ENCODE assay signal across 11 mouse cellular contexts in the genomic region with DNA sequence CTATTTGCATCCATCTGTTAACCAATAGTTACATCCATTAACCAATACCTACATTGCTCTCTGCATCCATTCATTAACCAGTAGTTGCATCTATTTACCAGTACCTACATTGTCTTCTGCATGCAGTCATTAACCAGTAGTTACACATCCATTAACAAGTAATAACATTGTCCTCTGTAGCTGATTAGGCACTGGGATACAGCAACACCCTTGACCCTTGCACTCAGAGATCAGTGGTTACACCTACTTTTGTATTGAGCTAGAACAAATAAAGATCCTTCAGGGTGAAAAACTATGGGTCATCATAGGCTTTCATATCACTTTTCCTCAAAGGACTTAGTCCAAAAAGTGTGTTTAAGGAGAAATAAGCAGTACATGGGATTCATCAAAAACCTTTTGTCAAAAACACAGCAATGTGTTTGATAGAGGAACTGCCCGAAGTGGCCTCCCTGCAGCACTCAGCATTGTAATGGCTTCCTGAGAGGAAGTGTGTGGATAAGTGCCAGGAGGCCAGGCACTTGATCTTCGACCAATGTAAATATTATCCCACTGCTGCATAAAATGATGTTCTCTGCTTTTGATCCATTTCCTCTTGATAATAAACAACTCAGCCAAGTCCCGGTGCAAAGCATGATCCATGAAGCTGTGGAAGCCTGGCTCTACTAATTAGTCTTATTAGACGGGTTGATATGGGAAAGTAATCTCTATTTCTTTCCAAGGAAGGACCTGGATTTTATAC.
A peak's percentile ranks its signal among the peaks of the same experiment; 100 is the strongest.
DNase-seq lines count a peak whose midpoint lies in the region; ATAC-seq lines count a peak whose summit lies in the region.
"Had no signal": no experiment of that assay in that cellular context is flagged by ENCODE, and none has a peak within 500 bp of the region (broad histone marks: within the 10 kb centered on the region; RNA-seq: fewer than 3 reads in every experiment).

No protein-coding gene starts in this region.

- no peaks in the 10 kb centered on the region for H3K36me3 ChIP-seq in midbrain, embryonic 13.5 days
- H3K36me3 ChIP-seq: limb, embryonic 13.5 days had no signal

- no peak overlapping the region for H3K27ac ChIP-seq in midbrain, embryonic 13.5 days
- H3K27ac ChIP-seq: limb, embryonic 13.5 days had no signal

- DNase-seq in adrenal gland, adult 8-10 months, result peak; percentile 10
- no peak for DNase-seq in adrenal gland, postnatal 4 days (ENCODE audit: low spot score in 2 of 2)
- peak; percentile 14 to 28 for DNase-seq in adrenal gland, postnatal 36 days
- peak; percentile 48 to 56 for DNase-seq in heart, postnatal 36 days
- DNase-seq in lung, adult 18-20 months, result peak; percentile 72 to 79
- DNase-seq in layer of hippocampus, postnatal 14 days (ENCODE audit: low spot score in 2 of 2), result no peak
- DNase-seq: cerebellum, postnatal 36 days; spleen, adult 18-20 months had no signal

- H3K4me2 ChIP-seq in midbrain, embryonic 13.5 days (replicated peaks), result no peak overlapping the region
- H3K4me2 ChIP-seq: limb, embryonic 13.5 days had no signal

- intact Hi-C loops in heart, postnatal 36 days (cut with DNase I), result loop anchor here (10.0 kb wide), 3 partner anchors 207 to 527 kb away; no protein-coding TSS in a partner anchor

- no peaks in the 10 kb centered on the region for H3K4me1 ChIP-seq in midbrain, embryonic 13.5 days (replicated peaks)
- H3K4me1 ChIP-seq: limb, embryonic 13.5 days had no signal

- no peaks in the 10 kb centered on the region for H3K27me3 ChIP-seq in midbrain, embryonic 13.5 days
- H3K27me3 ChIP-seq: limb, embryonic 13.5 days had no signal

- no peak overlapping the region for H3K9ac ChIP-seq in midbrain, embryonic 13.5 days (replicated peaks)
- H3K9ac ChIP-seq: limb, embryonic 13.5 days had no signal

- no peak for ATAC-seq in erythroblast, adult 5-6 weeks (replicated peaks; ENCODE audit: low FRiP score, poor library complexity, severe bottlenecking)
- ATAC-seq in midbrain, embryonic 13.5 days, result no peak

- no peak overlapping the region for H3K4me3 ChIP-seq in midbrain, embryonic 13.5 days (replicated peaks)
- H3K4me3 ChIP-seq: limb, embryonic 13.5 days had no signal

- WGBS in midbrain, embryonic 13.5 days, result 68% methylated on average over 4 of the region's 4 CpGs

- no peaks in the 10 kb centered on the region for H3K9me3 ChIP-seq in midbrain, embryonic 13.5 days
- H3K9me3 ChIP-seq: limb, embryonic 13.5 days had no signal

Comparison
In these comparisons a context has a peak if more than half of its experiments do, and no peak if none do; other contexts are left out.
1. DNase-seq: peak in adrenal gland, adult 8-10 months (single experiment), adrenal gland, postnatal 36 days (2 of 2), heart, postnatal 36 days (2 of 2) and lung, adult 18-20 months (2 of 2); none in adrenal gland, postnatal 4 days (0 of 2) and layer of hippocampus, postnatal 14 days (0 of 2).